Mouse (Mus musculus): ENCODE results near the gene Abtb1. TPM values are rescaled to one million over a fixed set of nuclear protein-coding genes. Genes with fewer than 3 reads are reported as not detected.
A peak's percentile ranks its signal among the peaks of the same experiment; 100 is the strongest.

Gene Abtb1
- polyA plus RNA-seq, 1 experiment from 2014 or later = 26.6 TPM

- Histone ChIP-seq H3K9me3 (ENCODE audit: control insufficient read depth, low read length) (no peaks in the 10 kb centered on the region), H3K4me2 (ENCODE audit: low read depth, low read length) (no peak overlapping the region), H3K4me3 (ENCODE audit: low read length) (no peak overlapping the region), H3K27me3 (replicated peaks; ENCODE audit: control insufficient read depth, insufficient read depth, low read length) (no peaks in the 10 kb centered on the region), H3K36me3 (ENCODE audit: control insufficient read depth, insufficient read depth, low read length) (peaks cover 2% of the 10 kb centered on the region; the same call in 1 of the 2 replicates), H3K9ac (ENCODE audit: low read depth, low read length) (no peak overlapping the region), H3K4me1 (ENCODE audit: control insufficient read depth, insufficient read depth, low read length) (no peaks in the 10 kb centered on the region), H3K27ac (ENCODE audit: low read length) (no peak overlapping the region)
- no peak for ATAC-seq
- 74% methylated on average over 7 of the region's 7 CpGs for WGBS
Measured at GRCm38 (mm10) chr6:88858341-88858740, 16.6 kb upstream of the Abtb1 start.

- no peaks in the 10 kb centered on the region for H3K9me3 ChIP-seq (ENCODE audit: control insufficient read depth, low read length)
- 83% methylated on average over 6 of the region's 6 CpGs for WGBS
- H3K4me3 ChIP-seq (ENCODE audit: low read length) = no peak overlapping the region
- H3K36me3 ChIP-seq (ENCODE audit: control insufficient read depth, insufficient read depth, low read length) = peaks cover 2% of the 10 kb centered on the region; the same call in 1 of the 2 replicates
- H3K27ac ChIP-seq (ENCODE audit: low read length) = no peak overlapping the region
- H3K27me3 ChIP-seq (replicated peaks; ENCODE audit: control insufficient read depth, insufficient read depth, low read length) = no peaks in the 10 kb centered on the region
- H3K4me2 ChIP-seq (ENCODE audit: low read depth, low read length) = no peak overlapping the region
- no peaks in the 10 kb centered on the region for H3K4me1 ChIP-seq (ENCODE audit: control insufficient read depth, insufficient read depth, low read length)
- H3K9ac ChIP-seq (ENCODE audit: low read depth, low read length) = no peak overlapping the region
- ATAC-seq = no peak
Measured at GRCm38 (mm10) chr6:88857830-88858229, 16.0 kb upstream of the Abtb1 start.

- H3K4me3 ChIP-seq (ENCODE audit: low read length) = no peak overlapping the region
- H3K27me3 ChIP-seq (replicated peaks; ENCODE audit: control insufficient read depth, insufficient read depth, low read length) = no peaks in the 10 kb centered on the region
- peaks cover 2% of the 10 kb centered on the region; the same call in 1 of the 2 replicates for H3K36me3 ChIP-seq (ENCODE audit: control insufficient read depth, insufficient read depth, low read length)
- H3K9me3 ChIP-seq (ENCODE audit: control insufficient read depth, low read length) = no peaks in the 10 kb centered on the region
- ATAC-seq = peak; percentile 41; the same call in 1 of the 2 replicates
- H3K9ac ChIP-seq (ENCODE audit: low read depth, low read length) = peak overlapping the region; percentile 23; the same call in 1 of the 2 replicates
- no peaks in the 10 kb centered on the region for H3K4me1 ChIP-seq (ENCODE audit: control insufficient read depth, insufficient read depth, low read length)
- H3K27ac ChIP-seq (ENCODE audit: low read length) = no peak overlapping the region
- H3K4me2 ChIP-seq (ENCODE audit: low read depth, low read length) = no peak overlapping the region
- 38% methylated on average over 9 of the region's 9 CpGs for WGBS
Measured at GRCm38 (mm10) chr6:88857249-88857648, 15.5 kb upstream of the Abtb1 start.

- peak; percentile 48 for ATAC-seq
- Histone ChIP-seq H3K4me3 (ENCODE audit: low read length) (no peak overlapping the region), H3K4me1 (ENCODE audit: control insufficient read depth, insufficient read depth, low read length) (no peaks in the 10 kb centered on the region), H3K27ac (ENCODE audit: low read length) (no peak overlapping the region), H3K27me3 (replicated peaks; ENCODE audit: control insufficient read depth, insufficient read depth, low read length) (no peaks in the 10 kb centered on the region), H3K4me2 (ENCODE audit: low read depth, low read length) (no peak overlapping the region), H3K9ac (ENCODE audit: low read depth, low read length) (no peak overlapping the region), H3K9me3 (ENCODE audit: control insufficient read depth, low read length) (no peaks in the 10 kb centered on the region), H3K36me3 (ENCODE audit: control insufficient read depth, insufficient read depth, low read length) (peaks cover 2% of the 10 kb centered on the region; the same call in 1 of the 2 replicates)
- 25% methylated on average over 5 of the region's 5 CpGs for WGBS
Measured at GRCm38 (mm10) chr6:88855636-88856035, 13.9 kb upstream of the Abtb1 start.

GRCm38 (mm10) chr6:88854509-88854908 is 12.7 kb upstream of the Abtb1 start:
- no peak for ATAC-seq
- H3K27ac ChIP-seq (ENCODE audit: low read length) = no peak overlapping the region
- H3K4me3 ChIP-seq (ENCODE audit: low read length) = no peak overlapping the region
- H3K9ac ChIP-seq (ENCODE audit: low read depth, low read length) = no peak overlapping the region
- H3K36me3 ChIP-seq (ENCODE audit: control insufficient read depth, insufficient read depth, low read length) = no peaks in the 10 kb centered on the region; the same call in 1 of the 2 replicates
- H3K27me3 ChIP-seq (replicated peaks; ENCODE audit: control insufficient read depth, insufficient read depth, low read length) = no peaks in the 10 kb centered on the region
- no peak overlapping the region for H3K4me2 ChIP-seq (ENCODE audit: low read depth, low read length)
- no peaks in the 10 kb centered on the region for H3K9me3 ChIP-seq (ENCODE audit: control insufficient read depth, low read length)
- 80% methylated on average over 5 of the region's 5 CpGs for WGBS
- H3K4me1 ChIP-seq (ENCODE audit: control insufficient read depth, insufficient read depth, low read length) = no peaks in the 10 kb centered on the region

GRCm38 (mm10) chr6:88850034-88850433 is 8.2 kb upstream of the Abtb1 start:
- no peak for ATAC-seq
- H3K9me3 ChIP-seq (ENCODE audit: control insufficient read depth, low read length) = no peaks in the 10 kb centered on the region
- WGBS = 89% methylated on average over 7 of the region's 7 CpGs
- no peak overlapping the region for H3K4me3 ChIP-seq (ENCODE audit: low read length)
- H3K4me1 ChIP-seq (ENCODE audit: control insufficient read depth, insufficient read depth, low read length) = no peaks in the 10 kb centered on the region
- H3K27me3 ChIP-seq (replicated peaks; ENCODE audit: control insufficient read depth, insufficient read depth, low read length) = no peaks in the 10 kb centered on the region
- H3K4me2 ChIP-seq (ENCODE audit: low read depth, low read length) = no peak overlapping the region
- H3K9ac ChIP-seq (ENCODE audit: low read depth, low read length) = no peak overlapping the region
- H3K36me3 ChIP-seq (ENCODE audit: control insufficient read depth, insufficient read depth, low read length) = no peaks in the 10 kb centered on the region
- no peak overlapping the region for H3K27ac ChIP-seq (ENCODE audit: low read length)

- no peak overlapping the region for H3K27ac ChIP-seq (ENCODE audit: low read length)
- H3K4me2 ChIP-seq (ENCODE audit: low read depth, low read length) = no peak overlapping the region
- no peaks in the 10 kb centered on the region for H3K27me3 ChIP-seq (replicated peaks; ENCODE audit: control insufficient read depth, insufficient read depth, low read length)
- no peaks in the 10 kb centered on the region for H3K4me1 ChIP-seq (ENCODE audit: control insufficient read depth, insufficient read depth, low read length)
- H3K9ac ChIP-seq (ENCODE audit: low read depth, low read length) = no peak overlapping the region
- WGBS = 51% methylated on average over 4 of the region's 4 CpGs
- H3K9me3 ChIP-seq (ENCODE audit: control insufficient read depth, low read length) = no peaks in the 10 kb centered on the region
- H3K4me3 ChIP-seq (ENCODE audit: low read length) = no peak overlapping the region
- no peaks in the 10 kb centered on the region for H3K36me3 ChIP-seq (ENCODE audit: control insufficient read depth, insufficient read depth, low read length)
- peak; percentile 21; the same call in 1 of the 2 replicates for ATAC-seq
Measured at GRCm38 (mm10) chr6:88849270-88849669, 7.5 kb upstream of the Abtb1 start.

- Histone ChIP-seq H3K4me2 (ENCODE audit: low read depth, low read length) (no peak overlapping the region), H3K4me1 (ENCODE audit: control insufficient read depth, insufficient read depth, low read length) (peaks cover 6% of the 10 kb centered on the region; the same call in 1 of the 2 replicates), H3K9ac (ENCODE audit: low read depth, low read length) (no peak overlapping the region), H3K27me3 (replicated peaks; ENCODE audit: control insufficient read depth, insufficient read depth, low read length) (no peaks in the 10 kb centered on the region), H3K27ac (ENCODE audit: low read length) (no peak overlapping the region), H3K4me3 (ENCODE audit: low read length) (no peak overlapping the region), H3K9me3 (ENCODE audit: control insufficient read depth, low read length) (no peaks in the 10 kb centered on the region), H3K36me3 (ENCODE audit: control insufficient read depth, insufficient read depth, low read length) (no peaks in the 10 kb centered on the region)
- WGBS = 48% methylated on average over 2 of the region's 2 CpGs
- no peak for ATAC-seq
Measured at GRCm38 (mm10) chr6:88847571-88847970, 5.8 kb upstream of the Abtb1 start.

GRCm38 (mm10) chr6:88844901-88845565 is 3.2 kb upstream of the Abtb1 start:
- Histone ChIP-seq H3K27ac (ENCODE audit: low read length) (no peak overlapping the region), H3K4me2 (ENCODE audit: low read depth, low read length) (no peak overlapping the region), H3K9ac (ENCODE audit: low read depth, low read length) (no peak overlapping the region), H3K4me3 (ENCODE audit: low read length) (no peak overlapping the region), H3K36me3 (ENCODE audit: control insufficient read depth, insufficient read depth, low read length) (no peaks in the 10 kb centered on the region), H3K4me1 (ENCODE audit: control insufficient read depth, insufficient read depth, low read length) (peaks cover 15% of the 10 kb centered on the region), H3K27me3 (replicated peaks; ENCODE audit: control insufficient read depth, insufficient read depth, low read length) (no peaks in the 10 kb centered on the region), H3K9me3 (ENCODE audit: control insufficient read depth, low read length) (no peaks in the 10 kb centered on the region)
- 88% methylated on average over 7 of the region's 7 CpGs for WGBS
- no peak for ATAC-seq

Measured in intestine, embryonic 16.5 days (tissue).